Mouse (Mus musculus) ES-Bruce4 (cell line): Measurements from ENCODE around the gene Nradd. TPM values are rescaled to one million over a fixed set of nuclear protein-coding genes. Genes with fewer than 3 reads are reported as not detected.

Experiments used
- H3K27ac ChIP-seq: 2 replicates; pipeline ENCODE4 v1.5.1; 2012; ENCODE audit warnings: low read length, inconsistent platforms; ENCODE audit not compliant: insufficient read depth
- H3K27me3 ChIP-seq: 2 replicates; pipeline ENCODE4 v1.6.1; 2012; ENCODE audit warnings: mild to moderate bottlenecking, low read length, inconsistent platforms; ENCODE audit not compliant: control insufficient read depth, poor library complexity, insufficient read depth, severe bottlenecking
- H3K36me3 ChIP-seq: 2 replicates; pipeline ENCODE4 v1.6.1; 2012; ENCODE audit warnings: inconsistent platforms, mild to moderate bottlenecking, low read length, moderate library complexity; ENCODE audit not compliant: control insufficient read depth, poor library complexity, insufficient read depth, severe bottlenecking
- H3K4me1 ChIP-seq: one replicate; pipeline ENCODE4 v1.8.1; 2011; ENCODE audit warnings: low read length; ENCODE audit not compliant: control insufficient read depth, insufficient read depth
- H3K4me3 ChIP-seq: 2 replicates; pipeline ENCODE4 v1.5.1; 2011; ENCODE audit warnings: low read depth, mild to moderate bottlenecking, low read length
- H3K9ac ChIP-seq: 2 replicates; pipeline ENCODE4 v1.6.1; 2012; ENCODE audit warnings: low read depth, mild to moderate bottlenecking, inconsistent platforms; ENCODE audit not compliant: poor library complexity, severe bottlenecking
- H3K9me3 ChIP-seq: replicated peaks from 2 replicates; pipeline ENCODE4 v1.6.1; 2012; ENCODE audit warnings: mild to moderate bottlenecking, low read length, inconsistent platforms; ENCODE audit not compliant: control insufficient read depth, poor library complexity, insufficient read depth, severe bottlenecking
- CTCF ChIP-seq: IDR thresholded peaks from one replicate; pipeline ENCODE4 v1.8.1; 2011; ENCODE audit warnings: low read depth, low read length
- EP300 ChIP-seq: IDR thresholded peaks from 2 replicates; pipeline ENCODE4 v1.6.1; 2011; ENCODE audit warnings: low read depth, low read length; ENCODE audit not compliant: insufficient read depth
- POLR2A ChIP-seq: IDR thresholded peaks from one replicate; pipeline ENCODE4 v1.8.1; 2011; ENCODE audit warnings: low read length; ENCODE audit not compliant: insufficient read depth
- polyA plus RNA-seq: library from polyadenylated mRNA; stranded (reverse); fragments of >200 nt; gene quantifications from 2 replicates; pipeline ENCODE4 v1.2.4, GENCODE M21; 2011; ENCODE audit warnings: low read depth; ENCODE audit not compliant: missing spikeins, insufficient read depth, insufficient read length

Nradd gene
- polyA plus RNA-seq, 1 experiment, result 48.0 TPM

DNA sequence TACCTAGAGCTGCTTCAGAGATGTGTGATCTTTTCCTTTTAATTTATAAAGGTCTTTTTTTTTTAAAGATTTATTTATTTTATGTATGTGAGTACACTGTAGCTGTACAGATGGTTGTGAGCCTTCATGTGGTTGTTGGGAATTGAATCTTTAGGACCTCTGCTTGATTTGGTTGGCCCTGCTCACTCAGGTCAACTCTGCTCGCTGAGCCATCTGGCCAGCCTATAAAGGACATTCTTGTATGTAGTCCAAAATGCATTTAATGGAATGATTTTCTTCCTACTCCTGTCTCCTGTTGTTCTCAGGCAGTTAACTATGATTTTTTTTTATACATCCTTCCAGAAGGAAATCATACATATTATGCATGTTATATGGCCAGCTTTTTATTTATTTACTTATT is 40.7 kb downstream of the Nradd start:
- TF ChIP-seq CTCF (no peak), EP300 (no peak), POLR2A (no peak)
- H3K4me1 ChIP-seq, result no peaks in the 10 kb centered on the region
- no peaks in the 10 kb centered on the region for H3K9me3 ChIP-seq
- no peak overlapping the region for H3K27ac ChIP-seq
- H3K36me3 ChIP-seq, result peaks cover 6% of the 10 kb centered on the region
- H3K9ac ChIP-seq, result no peak overlapping the region
- H3K4me3 ChIP-seq, result no peak overlapping the region
- no peaks in the 10 kb centered on the region for H3K27me3 ChIP-seq

DNA sequence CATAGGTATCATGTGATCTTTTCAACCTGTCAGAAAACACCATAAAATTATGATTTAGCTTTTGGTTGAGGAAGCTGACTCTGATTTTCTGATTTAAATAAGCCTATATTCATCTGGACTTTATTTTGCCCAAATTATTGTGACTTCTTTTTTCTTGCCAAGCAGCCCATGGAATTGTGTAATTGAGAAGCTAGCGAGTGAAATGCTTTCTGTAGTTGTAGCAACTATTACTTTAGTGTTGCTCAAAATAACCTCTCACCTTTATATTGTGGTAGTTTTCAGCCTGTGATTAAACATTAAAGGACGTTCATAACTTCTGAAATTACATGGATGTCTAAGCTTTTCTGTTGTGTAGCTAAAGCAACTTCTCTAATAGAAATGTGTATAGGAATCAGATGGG is 42.1 kb downstream of the Nradd start:
- Histone ChIP-seq H3K4me1 (no peaks in the 10 kb centered on the region), H3K9me3 (no peaks in the 10 kb centered on the region), H3K4me3 (no peak overlapping the region), H3K27ac (no peak overlapping the region), H3K27me3 (no peaks in the 10 kb centered on the region), H3K9ac (no peak overlapping the region), H3K36me3 (peaks cover 12% of the 10 kb centered on the region)
- TF ChIP-seq EP300 (no peak), CTCF (no peak), POLR2A (no peak)

Other genes starting within 250 kb of the Nradd start
- 38.9 and 41.7 TPM in 2 replicates for gene Ptpn23, start 216.2 kb downstream of the Nradd start, polyA plus RNA-seq
- gene Ngp, start 204.7 kb downstream of the Nradd start, polyA plus RNA-seq, result not detected in 2 replicates
- 6.2 and 7.0 TPM in 2 replicates for gene Klhl18, start 147.8 kb downstream of the Nradd start, polyA plus RNA-seq
- 1.2 TPM in 2 replicates for gene Kif9, start 147.5 kb downstream of the Nradd start, polyA plus RNA-seq
- gene Setd2, start 91.9 kb downstream of the Nradd start, polyA plus RNA-seq, result 82.3 and 86.0 TPM in 2 replicates
- gene Nbeal2, start 29.7 kb upstream of the Nradd start, polyA plus RNA-seq, result 10.3 and 11.6 TPM in 2 replicates
- 33.5 and 40.5 TPM in 2 replicates for gene Ccdc12, start 32.1 kb upstream of the Nradd start, polyA plus RNA-seq
- 2.2 and 4.1 TPM in 2 replicates for gene Myl3, start 117.4 kb upstream of the Nradd start, polyA plus RNA-seq
- gene Pth1r, start 122.7 kb upstream of the Nradd start, polyA plus RNA-seq, result 3.4 and 4.6 TPM in 2 replicates
- 8.7 and 11.0 TPM in 2 replicates for gene Prss42, start 173.7 kb upstream of the Nradd start, polyA plus RNA-seq
- gene Prss44, start 189.5 kb upstream of the Nradd start, polyA plus RNA-seq, result 0.54 and 2.1 TPM in 2 replicates
- not detected in 2 replicates for gene Prss43, start 202.2 kb upstream of the Nradd start, polyA plus RNA-seq
- gene Prss45, start 210.1 kb upstream of the Nradd start, polyA plus RNA-seq, result 0.66 TPM in 1 of 2 replicates, not detected in the other
- gene Prss46, start 220.1 kb upstream of the Nradd start, polyA plus RNA-seq, result not detected in 2 replicates
- gene Prss50, start 233.5 kb upstream of the Nradd start, polyA plus RNA-seq, result 1.9 and 2.7 TPM in 2 replicates